Mouse (Mus musculus): Measurements from ENCODE around the gene D930007J09Rik.

GRCm38 (mm10) chr13:32807624-32808023 lies 5.0 kb upstream of the D930007J09Rik start:
- TF ChIP-seq GATA1 (IDR thresholded peaks at IDR 0.05; ENCODE audit: borderline replicate concordance, low read length) (no peak), FLI1 (IDR thresholded peaks at IDR 0.05; ENCODE audit: low read length) (no peak)

All from megakaryocyte, embryonic 14.5 days (primary cell).